Mouse (Mus musculus): Measurements from ENCODE around the gene Prl2a1. TPM values are rescaled to one million over a fixed set of nuclear protein-coding genes. Genes with fewer than 3 reads are reported as not detected.

Prl2a1 gene
- polyA plus RNA-seq (2015; fragmentation: Nextera tagmentation; extraction: Ambion mirVana) = not detected in 2 replicates

DNA sequence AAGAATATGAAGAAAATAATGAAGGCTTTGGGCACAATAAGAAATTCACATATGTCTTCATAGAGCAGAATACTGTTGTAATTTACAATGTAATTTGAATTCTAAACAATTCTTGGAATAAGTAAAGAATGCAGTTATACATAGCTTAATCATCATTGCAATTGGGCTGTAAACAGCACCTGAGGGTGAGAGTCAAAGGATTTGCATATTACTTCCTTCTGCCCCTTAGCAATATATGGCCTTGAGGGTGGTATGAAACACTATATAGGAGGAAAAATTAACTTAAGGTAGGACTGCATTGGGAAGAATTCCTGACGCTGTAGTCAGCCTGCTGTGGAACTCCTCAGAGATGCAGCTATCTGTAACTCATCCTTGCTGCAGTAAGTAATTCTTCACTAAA lies at the start of gene Prl2a1:
TSS of gene Prl2a1 (plus strand) at position 301 of the 400 bp plus-strand sequence.

GRCm38 (mm10) chr13:27780704-27781103 lies 20.8 kb upstream of the Prl2a1 start, which contains the start of gene Prl7c1:
Prl7c1 (minus strand) TSS chr13:27780804.

DNA sequence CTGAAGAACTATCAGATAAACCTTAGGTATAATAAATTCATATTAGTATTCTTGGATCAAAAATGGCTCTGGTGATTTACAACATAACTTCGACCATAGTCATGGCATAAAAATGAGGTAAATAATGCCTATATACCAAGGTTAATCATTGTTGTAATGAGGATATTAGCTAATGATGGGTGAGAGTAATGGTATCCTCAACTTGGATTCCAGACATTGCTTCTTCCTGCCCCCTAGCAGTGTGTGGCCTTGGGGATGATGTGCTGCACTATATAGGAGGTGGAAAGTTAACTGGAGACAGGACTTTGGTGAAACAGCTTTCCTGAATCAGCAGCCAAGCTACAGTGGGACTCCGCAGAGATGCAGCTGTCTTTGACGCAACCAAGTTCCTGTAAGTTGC lies 47.6 kb downstream of the Prl2a1 start, which contains the start of gene Prl2c1:
TSS of gene Prl2c1 (plus strand) at position 301 of the 400 bp plus-strand sequence.

Other genes starting within 250 kb of the Prl2a1 start
- not detected in 2 replicates for gene Prl8a9, start 237.0 kb upstream of the Prl2a1 start, polyA plus RNA-seq (2015; fragmentation: Nextera tagmentation; extraction: Ambion mirVana)
- gene Prl8a1, start 219.5 kb upstream of the Prl2a1 start, polyA plus RNA-seq (2015; fragmentation: Nextera tagmentation; extraction: Ambion mirVana) = not detected in 2 replicates
- not detected in 2 replicates for gene Prl7b1, start 191.1 kb upstream of the Prl2a1 start, polyA plus RNA-seq (2015; fragmentation: Nextera tagmentation; extraction: Ambion mirVana)
- gene Prl7a1, start 159.2 kb upstream of the Prl2a1 start, polyA plus RNA-seq (2015; fragmentation: Nextera tagmentation; extraction: Ambion mirVana) = not detected in 2 replicates
- gene Prl7a2, start 133.6 kb upstream of the Prl2a1 start, polyA plus RNA-seq (2015; fragmentation: Nextera tagmentation; extraction: Ambion mirVana) = not detected in 2 replicates
- not detected in 2 replicates for gene Prl7d1, start 84.9 kb upstream of the Prl2a1 start, polyA plus RNA-seq (2015; fragmentation: Nextera tagmentation; extraction: Ambion mirVana)
- not detected in 2 replicates for gene Prl7c1, start 20.9 kb upstream of the Prl2a1 start, polyA plus RNA-seq (2015; fragmentation: Nextera tagmentation; extraction: Ambion mirVana)
- gene Prl2c1, start 47.7 kb downstream of the Prl2a1 start, polyA plus RNA-seq (2015; fragmentation: Nextera tagmentation; extraction: Ambion mirVana) = not detected in 2 replicates
- gene Prl4a1, start 214.6 kb downstream of the Prl2a1 start, polyA plus RNA-seq (2015; fragmentation: Nextera tagmentation; extraction: Ambion mirVana) = not detected in 2 replicates